In genomic region chr9:32710987-32711652, GRCm38 (mm10) we compare ENCODE assay signal across 12 mouse cellular contexts.
DNase-seq lines count a peak whose midpoint lies in the region; ATAC-seq lines count a peak whose summit lies in the region.
"Had no signal": no experiment of that assay in that cellular context is flagged by ENCODE, and none has a peak within 500 bp of the region (broad histone marks: within the 10 kb centered on the region; RNA-seq: fewer than 3 reads in every experiment).

No protein-coding gene starts in this region.

- DNase-seq in urinary bladder, postnatal 25 days (ENCODE audit: low spot score): peak; percentile 38
- no peak for DNase-seq in urinary bladder, adult 2 months (ENCODE audit: low spot score)
- peak; percentile 41 for DNase-seq in heart, postnatal 4 days
- no peak for DNase-seq in natural killer cell, adult 2 months (ENCODE audit: low spot score in 2 of 2)
- DNase-seq in right cerebral cortex, postnatal 25 days: no peak
- DNase-seq in ovary, postnatal 10 days (ENCODE audit: low spot score): no peak
- DNase-seq: adrenal gland, postnatal 25 days; cerebellum, postnatal 25 days had no signal

- no peak overlapping the region for H3K4me3 ChIP-seq in intestine, embryonic 15.5 days (replicated peaks)
- H3K4me3 ChIP-seq in intestine, embryonic 16.5 days (ENCODE audit: low read length): no peak overlapping the region

- H3K36me3 ChIP-seq in intestine, embryonic 15.5 days: no peaks in the 10 kb centered on the region
- H3K36me3 ChIP-seq in intestine, embryonic 16.5 days (ENCODE audit: control insufficient read depth, insufficient read depth, low read length): no peaks in the 10 kb centered on the region

- WGBS in intestine, embryonic 15.5 days: 53% methylated on average over 12 of the region's 12 CpGs
- WGBS in intestine, embryonic 16.5 days: 59% methylated on average over 12 of the region's 12 CpGs

- no peaks in the 10 kb centered on the region for H3K9me3 ChIP-seq in intestine, embryonic 15.5 days
- no peaks in the 10 kb centered on the region for H3K9me3 ChIP-seq in intestine, embryonic 16.5 days (ENCODE audit: control insufficient read depth, low read length)

- no peak for ATAC-seq in intestine, embryonic 15.5 days
- ATAC-seq in intestine, embryonic 16.5 days: no peak

- H3K27ac ChIP-seq in intestine, embryonic 15.5 days: peak overlapping the region; percentile 23; the same call in 1 of the 2 replicates
- H3K27ac ChIP-seq in intestine, embryonic 16.5 days (ENCODE audit: low read length): no peak overlapping the region
- H3K27ac ChIP-seq: liver, embryonic 14.5 days had no signal

- H3K4me1 ChIP-seq in intestine, embryonic 15.5 days (replicated peaks): peaks cover 51% of the 10 kb centered on the region
- peaks cover 52% of the 10 kb centered on the region for H3K4me1 ChIP-seq in intestine, embryonic 16.5 days (ENCODE audit: control insufficient read depth, insufficient read depth, low read length)

- H3K27me3 ChIP-seq in intestine, embryonic 15.5 days (replicated peaks): no peaks in the 10 kb centered on the region
- no peaks in the 10 kb centered on the region for H3K27me3 ChIP-seq in intestine, embryonic 16.5 days (replicated peaks; ENCODE audit: control insufficient read depth, insufficient read depth, low read length)

- H3K4me2 ChIP-seq in intestine, embryonic 15.5 days (replicated peaks): no peak overlapping the region
- H3K4me2 ChIP-seq in intestine, embryonic 16.5 days (ENCODE audit: low read depth, low read length): no peak overlapping the region
- H3K4me2 ChIP-seq: midbrain, embryonic 11.5 days had no signal

- H3K9ac ChIP-seq in intestine, embryonic 15.5 days: no peak overlapping the region
- no peak overlapping the region for H3K9ac ChIP-seq in intestine, embryonic 16.5 days (ENCODE audit: low read depth, low read length)
- H3K9ac ChIP-seq: liver, embryonic 14.5 days had no signal

Comparison
In these comparisons a context has a peak if more than half of its experiments do, and no peak if none do; other contexts are left out.
1. DNase-seq: peak in urinary bladder, postnatal 25 days (single experiment) and heart, postnatal 4 days (single experiment); none in urinary bladder, adult 2 months (single experiment), natural killer cell, adult 2 months (0 of 2), right cerebral cortex, postnatal 25 days (single experiment) and ovary, postnatal 10 days (single experiment).